Mouse (Mus musculus): ENCODE measurements around the gene Aaed1.

GRCm38 (mm10) chr13:64235062-64235715, 77.3 kb downstream of the Aaed1 start:
- TF ChIP-seq CTCF (IDR thresholded peaks at IDR 0.05), result no peak
- TF ChIP-seq EP300 (IDR thresholded peaks at IDR 0.05), result no peak

Measured in lung, postnatal 0 days (tissue).